Mouse (Mus musculus) neural tube, postnatal 0 days (tissue): Measurements from ENCODE around the gene 4930519P11Rik. TPM values are rescaled to one million over a fixed set of nuclear protein-coding genes. Genes with fewer than 3 reads are reported as not detected.

Experiments
- polyA plus RNA-seq: library from polyadenylated mRNA; unstranded; fragments of >200 nt; fragmentation: Nextera tagmentation; extraction: Ambion mirVana; gene quantifications from 2 replicates; pipeline ENCODE4 v1.2.1, GENCODE M21; 2015

4930519P11Rik gene
- polyA plus RNA-seq: 0.80 TPM in 1 of 2 replicates, not detected in the other

DNA sequence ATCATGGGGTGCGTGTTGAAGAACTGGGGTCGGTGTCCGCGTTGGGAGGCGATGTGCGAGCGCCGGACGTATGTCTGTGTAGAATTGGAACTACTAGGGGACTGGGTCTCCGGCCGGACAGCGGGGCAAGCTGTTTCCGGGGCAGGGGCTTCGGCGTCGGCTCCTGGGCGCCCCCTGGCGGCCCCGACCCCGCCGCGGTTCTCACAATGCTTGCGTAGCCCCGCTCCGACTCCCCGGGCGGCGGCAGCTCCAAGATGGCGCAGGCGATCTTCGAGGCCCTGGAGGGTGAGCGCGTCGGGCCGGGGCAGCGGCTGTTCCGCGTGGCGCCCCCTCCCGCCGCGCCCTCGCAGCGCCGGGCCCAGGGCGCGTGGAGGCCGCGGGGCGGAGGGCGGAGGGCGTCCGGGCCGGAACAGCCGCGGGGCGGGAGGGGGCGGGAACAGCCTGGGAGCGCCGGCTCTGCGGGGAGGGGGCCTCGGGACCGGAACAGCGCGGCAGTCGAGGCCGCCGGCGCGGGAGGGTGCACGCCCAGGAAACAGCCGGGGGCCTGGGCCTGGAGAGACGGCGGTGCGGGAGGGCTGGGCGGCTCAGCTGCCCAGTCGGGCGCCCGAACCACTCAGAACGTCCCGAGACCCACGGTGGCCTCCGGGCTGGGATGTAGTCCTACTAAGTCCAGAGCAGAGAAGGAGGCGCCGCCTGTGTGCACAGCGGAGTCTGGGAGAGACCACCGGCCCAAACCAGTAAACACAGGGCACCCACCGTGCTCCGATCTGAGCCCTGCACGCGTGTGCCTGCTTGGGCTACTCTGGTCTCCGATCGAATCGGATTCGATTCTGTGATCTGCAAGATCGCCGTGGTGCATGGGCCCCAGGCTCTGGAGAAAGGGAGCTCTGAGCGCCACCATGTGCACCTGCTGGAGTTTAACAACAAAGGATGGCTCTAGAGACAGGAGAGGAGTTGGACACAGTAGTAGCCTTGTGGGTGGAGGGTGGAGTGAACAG is at the start of gene 4930519P11Rik, which contains the start of gene Zfp341:
Gene 4930519P11Rik (minus strand): TSS at position 320 of the 998 bp plus-strand sequence.
Gene Zfp341 (plus strand): TSS at position 180 of the 998 bp plus-strand sequence.

DNA sequence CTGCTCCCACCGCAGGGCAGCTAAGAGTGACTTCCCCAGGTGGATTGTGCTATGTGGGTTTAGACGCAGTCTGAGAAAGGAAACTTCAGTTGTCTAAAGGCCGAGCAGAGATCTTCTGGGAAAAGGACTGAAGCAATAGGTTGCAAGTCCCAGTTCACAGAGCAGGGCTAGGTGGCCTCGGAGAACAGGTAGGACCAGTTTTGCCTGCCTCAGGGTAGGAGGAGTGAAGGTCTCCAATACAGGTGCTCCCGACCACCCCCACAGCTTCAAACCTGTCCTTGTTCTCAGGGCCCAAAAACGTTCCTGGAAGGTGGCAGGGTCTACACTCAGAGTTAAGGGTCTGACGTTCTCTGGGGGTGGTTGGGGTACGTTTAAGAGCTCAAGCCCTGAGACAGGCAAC is 38.1 kb upstream of the 4930519P11Rik start, which contains the start of gene Chmp4b:
Gene Chmp4b (plus strand): TSS at position 343 of the 400 bp plus-strand sequence.

DNA sequence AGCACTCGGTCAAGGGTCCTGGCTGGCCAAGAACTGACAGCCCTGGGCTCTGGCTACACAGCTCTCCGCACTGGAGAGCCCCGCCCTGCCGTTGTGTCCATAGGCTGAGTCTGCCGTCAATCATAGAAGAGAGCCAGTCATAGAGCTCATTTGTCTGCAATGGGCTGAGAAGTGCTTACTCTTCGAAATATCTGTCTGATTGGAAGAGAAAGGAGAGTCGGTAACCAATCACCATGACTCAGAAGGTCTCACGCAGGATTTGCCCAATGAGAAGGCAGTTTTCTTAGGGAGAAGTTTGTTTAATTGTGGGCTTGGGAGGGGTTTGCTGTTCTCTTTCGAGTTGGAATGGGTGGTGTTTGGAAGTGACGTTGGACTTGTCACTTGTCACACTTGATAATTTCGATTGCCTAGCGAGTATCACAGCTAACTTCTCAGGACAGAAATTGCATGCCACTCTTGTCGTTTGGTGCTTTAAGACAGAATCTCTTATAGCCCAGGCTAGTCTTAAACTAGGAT is 9.5 kb downstream of the 4930519P11Rik start, which contains the start of gene Pxmp4:
Gene Pxmp4 (minus strand): TSS at position 71 of the 516 bp plus-strand sequence.

DNA sequence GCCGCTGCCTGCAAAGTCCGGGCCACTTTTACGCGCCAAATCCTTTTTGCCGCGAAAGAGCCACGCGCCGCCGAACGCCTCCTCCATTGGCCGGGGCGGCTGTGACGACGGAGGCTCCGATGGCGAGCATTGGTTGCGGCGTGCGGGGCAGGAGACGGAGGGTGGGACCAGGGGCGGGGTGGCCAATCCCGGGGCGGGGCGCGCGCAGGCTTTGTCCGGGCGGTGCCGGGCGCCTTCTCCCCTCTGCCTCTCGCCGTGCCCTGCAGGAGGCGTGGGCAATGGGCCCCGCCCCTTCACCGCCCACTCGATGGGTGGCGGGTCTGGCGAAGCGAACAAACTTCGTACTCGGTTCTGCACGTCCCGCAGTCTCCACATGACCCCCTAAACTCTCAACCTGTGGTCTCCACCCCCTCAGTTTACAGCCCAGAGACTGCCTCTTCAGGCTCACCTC is 43.4 kb downstream of the 4930519P11Rik start, which contains the start of gene E2f1:
Gene E2f1 (minus strand): TSS at position 57 of the 451 bp plus-strand sequence.

Other genes with a start within 250 kb of the 4930519P11Rik start
- gene Cdk5rap1, start 240.4 kb downstream of the 4930519P11Rik start, polyA plus RNA-seq: 8.5 and 14.1 TPM in 2 replicates
- 25.7 and 27.5 TPM in 2 replicates for gene Snta1, start 205.3 kb downstream of the 4930519P11Rik start, polyA plus RNA-seq
- 23.4 and 27.1 TPM in 2 replicates for gene Cbfa2t2, start 177.0 kb downstream of the 4930519P11Rik start, polyA plus RNA-seq
- 5.6 and 5.7 TPM in 2 replicates for gene 1700003F12Rik, start 66.4 kb downstream of the 4930519P11Rik start, polyA plus RNA-seq
- gene Actl10, start 61.7 kb downstream of the 4930519P11Rik start, polyA plus RNA-seq: 0.15 and 0.17 TPM in 2 replicates
- 21.1 and 24.0 TPM in 2 replicates for gene Necab3, start 54.5 kb downstream of the 4930519P11Rik start, polyA plus RNA-seq
- 3.9 and 5.0 TPM in 2 replicates for gene E2f1, start 43.5 kb downstream of the 4930519P11Rik start, polyA plus RNA-seq
- gene Pxmp4, start 9.7 kb downstream of the 4930519P11Rik start, polyA plus RNA-seq: 25.3 and 25.4 TPM in 2 replicates
- 1.8 and 2.4 TPM in 2 replicates for gene Zfp341, start 140 bp downstream of the 4930519P11Rik start, polyA plus RNA-seq
- gene Chmp4b, start 38.3 kb upstream of the 4930519P11Rik start, polyA plus RNA-seq: 42.5 and 47.9 TPM in 2 replicates
- not detected in 2 replicates for gene Gm14214, start 156.6 kb upstream of the 4930519P11Rik start, polyA plus RNA-seq
- 19.6 and 20.1 TPM in 2 replicates for gene Raly, start 177.7 kb upstream of the 4930519P11Rik start, polyA plus RNA-seq
- gene a, start 178.0 kb upstream of the 4930519P11Rik start, polyA plus RNA-seq: 0.51 and 0.57 TPM in 2 replicates